Mouse (Mus musculus) c-Kit-positive CD71-negative TER-119-negative erythroid progenitor cells, embryonic 14.5 days (primary cell): Measurements from ENCODE around the gene Tvp23b.

ENCODE experiments used
- DNase-seq: peaks from one replicate; pipeline ENCODE4 v3.0.0-alpha.2; 2013; ENCODE audit warnings: low read depth

The Tvp23b gene

DNA sequence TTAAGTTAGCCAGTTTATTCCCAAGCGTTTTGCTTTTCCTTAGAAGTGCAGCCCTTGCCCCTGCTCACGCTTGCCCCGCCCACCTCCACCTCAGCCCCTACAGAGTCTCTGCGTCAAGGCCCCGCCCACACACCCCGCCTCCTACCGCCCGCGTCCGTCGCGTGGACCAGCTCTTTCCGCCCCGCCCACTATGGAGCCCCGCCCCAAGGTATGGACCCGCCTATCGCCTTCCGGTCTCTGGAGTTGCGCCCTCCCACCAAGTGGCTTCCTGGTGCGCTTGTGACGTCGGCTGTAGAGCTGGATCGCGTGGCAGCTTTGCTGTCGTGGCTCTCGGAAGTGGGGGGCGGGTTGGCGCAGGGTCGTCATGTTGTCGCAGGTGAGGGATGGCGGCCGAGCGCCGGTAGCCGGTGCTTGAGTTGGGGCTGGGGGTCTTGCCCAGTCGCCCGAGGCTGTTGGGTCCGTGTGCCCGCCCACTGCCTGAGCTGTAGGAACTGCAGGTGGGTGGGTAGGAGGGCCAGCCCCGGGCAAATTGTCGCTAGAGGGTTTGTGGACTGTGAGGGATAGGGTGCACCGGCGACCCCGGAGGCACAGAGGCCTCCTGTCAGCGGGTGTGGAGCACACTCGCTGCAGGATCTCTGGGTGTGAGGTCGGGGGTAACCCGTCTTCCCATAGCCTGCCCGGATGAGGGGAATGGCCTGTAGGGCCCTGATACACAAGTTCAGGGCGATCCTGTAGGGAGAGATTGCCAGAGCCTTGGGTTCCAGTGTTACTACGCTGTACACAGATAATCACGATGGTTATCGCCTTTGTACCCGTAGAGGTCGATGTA, at the start of gene Tvp23b:
Gene Tvp23b (plus strand): TSS at position 236 of the 829 bp plus-strand sequence.
- DNase-seq = peak; percentile 95

DNA sequence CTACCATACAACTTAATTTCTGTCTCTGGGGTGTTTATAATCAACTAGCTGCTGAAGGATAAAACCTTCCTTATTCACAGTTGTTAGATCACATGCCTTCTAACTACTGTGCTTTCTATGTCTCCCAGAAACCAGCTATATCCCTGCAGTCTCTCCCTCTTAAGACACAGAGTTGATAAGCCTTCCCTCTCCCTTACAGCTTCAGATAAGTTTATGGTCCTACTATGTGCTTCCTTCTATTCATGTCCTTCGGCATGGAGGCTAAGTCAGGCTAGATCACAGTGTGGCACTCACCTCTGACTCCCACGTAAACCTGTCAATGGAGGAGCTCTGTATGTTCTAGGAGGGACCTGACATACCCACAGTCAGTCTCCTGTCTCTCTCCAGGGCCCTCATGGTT, 48.9 kb upstream of the Tvp23b start:
- DNase-seq = no peak

DNA sequence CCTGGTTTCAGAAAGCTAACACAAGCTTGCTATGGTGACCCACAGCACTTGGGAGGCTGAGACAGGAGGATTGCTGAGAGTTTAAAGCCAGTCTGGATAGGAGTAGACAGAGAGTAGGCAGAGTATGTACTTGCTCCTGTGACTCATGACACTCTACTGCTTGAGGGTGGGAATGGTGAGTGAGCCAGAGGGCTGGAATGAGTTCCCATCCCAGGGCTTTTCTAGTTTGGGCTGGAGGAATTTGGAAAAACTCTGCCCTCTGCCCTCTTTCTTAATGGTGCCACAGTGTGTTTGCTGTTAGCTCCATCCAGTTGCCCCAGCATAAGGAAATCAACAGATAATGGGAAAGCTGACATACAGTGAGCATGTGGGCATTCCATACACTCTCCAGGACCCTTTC, 47.3 kb upstream of the Tvp23b start:
- DNase-seq = no peak

DNA sequence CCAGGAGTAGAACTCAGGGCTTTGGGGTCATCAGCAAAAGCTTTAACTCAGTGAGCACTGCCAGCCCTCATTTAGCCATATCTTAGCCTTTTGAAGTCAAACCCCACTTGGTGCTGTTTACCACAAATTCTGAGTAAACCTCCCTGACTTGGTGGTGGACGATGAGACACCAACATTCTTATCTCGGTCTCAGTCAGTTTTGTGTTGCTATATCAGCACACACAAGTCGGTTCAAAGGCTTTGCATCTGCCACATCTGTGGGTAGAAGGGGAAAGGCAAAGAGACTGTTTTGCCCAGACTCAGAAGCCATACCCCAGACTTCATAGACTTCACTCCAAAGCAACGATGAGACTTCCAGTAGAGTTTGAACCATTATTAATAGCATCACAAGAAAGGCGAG, 34.7 kb upstream of the Tvp23b start:
- DNase-seq = no peak

DNA sequence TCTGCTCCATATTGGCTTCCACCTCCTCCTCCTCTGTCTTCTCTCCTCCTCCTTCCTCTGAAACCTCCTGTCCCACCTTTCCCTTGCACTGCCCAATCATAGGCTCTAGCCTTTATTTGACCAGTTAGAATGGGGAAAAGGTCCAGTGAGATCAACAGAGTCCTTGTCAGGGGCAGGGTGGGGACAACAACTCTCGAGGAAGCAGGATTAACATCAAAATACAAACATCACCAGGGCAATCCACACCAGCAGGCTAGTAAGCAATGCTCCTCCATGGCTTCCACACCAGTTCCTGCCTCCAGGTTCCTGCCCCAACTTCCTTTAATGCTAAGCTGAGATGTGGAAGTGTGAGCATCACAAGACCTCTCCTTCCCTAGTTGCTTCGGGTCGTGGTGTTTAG, 33.5 kb upstream of the Tvp23b start:
- DNase-seq = no peak

DNA sequence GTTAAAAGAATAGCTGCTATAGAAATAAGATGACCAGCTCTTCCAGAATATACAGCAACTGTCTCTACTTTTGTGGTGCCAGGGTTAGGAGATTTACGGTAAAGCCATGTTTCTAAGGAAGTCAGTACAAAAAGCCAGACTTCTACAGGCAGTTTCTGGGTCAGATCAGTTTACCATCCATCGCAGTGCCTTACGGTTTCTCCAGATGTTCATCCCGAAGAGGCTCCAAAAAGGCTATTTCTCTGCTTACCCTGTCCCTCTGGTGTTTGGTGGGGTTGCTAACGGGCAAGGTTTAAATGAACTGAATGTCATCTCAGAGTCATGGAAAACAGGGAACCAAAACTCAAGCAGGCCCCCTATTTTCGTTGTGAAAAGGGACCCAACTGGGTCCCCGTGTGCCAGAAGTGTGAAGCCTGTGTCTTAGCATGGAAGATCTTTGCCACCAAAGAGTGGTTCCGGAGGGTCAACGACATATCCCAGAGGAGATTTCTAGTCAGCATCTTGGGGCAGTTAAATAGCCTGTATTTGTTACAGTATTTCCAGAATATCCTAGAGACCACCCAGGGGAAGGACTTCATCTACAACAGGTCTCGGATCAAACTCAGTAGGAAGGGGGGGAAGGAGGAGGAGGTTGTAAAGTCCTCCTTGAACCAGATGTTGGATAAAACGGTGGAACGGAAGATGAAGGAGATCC, 32.1 kb upstream of the Tvp23b start, which contains the start of gene Fbxw10:
Gene Fbxw10 (plus strand): TSS at position 109 of the 694 bp plus-strand sequence.
- DNase-seq = no peak

DNA sequence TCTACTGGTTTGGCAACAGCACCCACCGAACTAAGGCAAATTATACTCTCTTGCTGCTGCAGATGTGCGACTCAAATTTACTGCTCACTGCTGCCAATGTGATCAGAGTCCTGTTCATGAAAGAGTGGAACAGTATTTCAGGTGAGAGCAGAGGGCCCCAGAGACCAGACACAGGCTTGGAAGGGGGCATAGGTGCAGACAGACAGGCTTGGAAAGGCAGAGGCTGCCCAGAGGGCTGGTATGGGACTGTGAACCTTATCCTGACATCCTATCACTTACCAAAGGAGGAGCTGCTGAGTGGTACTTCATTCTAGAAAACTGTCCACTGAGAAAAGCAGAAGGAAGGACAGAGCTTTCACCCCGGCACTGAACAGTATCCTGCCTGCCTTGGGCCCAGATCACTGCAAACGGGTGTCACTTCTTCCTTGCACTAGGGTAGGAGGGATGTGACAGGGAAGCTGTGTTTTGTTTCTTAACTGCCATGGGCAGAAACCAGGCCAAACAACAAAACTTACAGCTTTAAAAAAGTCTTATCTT, 31.5 kb upstream of the Tvp23b start:
- no peak for DNase-seq

DNA sequence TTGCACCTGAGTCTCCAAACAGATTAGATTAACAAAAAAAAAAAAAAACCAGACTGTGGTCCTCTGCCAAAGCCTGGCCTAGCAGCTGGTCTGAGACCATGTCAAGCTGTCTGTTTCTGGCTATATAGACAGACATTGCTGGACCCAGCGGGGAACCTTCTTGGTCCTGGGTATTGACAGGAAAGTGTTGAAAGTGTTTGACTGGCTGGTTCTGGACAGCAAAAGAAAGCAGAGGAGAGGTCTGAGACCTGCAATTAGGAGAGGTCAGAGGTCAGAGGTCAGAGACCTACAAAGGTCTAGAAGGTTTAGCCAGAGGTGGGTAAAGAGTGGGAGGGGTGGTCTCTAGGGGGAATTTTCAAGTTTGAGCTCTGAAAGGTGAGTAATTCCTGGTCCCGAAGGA, 31.0 kb upstream of the Tvp23b start:
- DNase-seq = no peak

DNA sequence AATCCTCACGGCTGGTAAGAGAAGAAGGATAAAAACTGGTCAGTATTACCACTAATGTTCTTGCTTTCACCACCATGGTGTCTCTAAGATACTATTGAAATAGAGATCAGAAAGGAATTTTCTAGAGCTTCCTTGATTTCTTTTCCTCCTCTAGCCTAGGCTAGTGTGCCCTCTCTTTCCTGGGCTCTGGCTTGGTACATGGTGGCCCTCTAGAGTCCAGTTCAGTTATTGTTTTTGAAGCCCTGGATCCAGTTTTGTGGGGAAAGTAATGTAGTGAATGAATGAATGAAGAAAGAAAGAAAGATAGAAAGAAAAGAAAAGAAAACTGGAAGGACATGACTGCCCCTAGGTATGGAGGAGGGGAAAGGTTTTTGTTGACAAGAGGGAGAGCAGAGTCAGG, 28.1 kb upstream of the Tvp23b start:
- DNase-seq = no peak

DNA sequence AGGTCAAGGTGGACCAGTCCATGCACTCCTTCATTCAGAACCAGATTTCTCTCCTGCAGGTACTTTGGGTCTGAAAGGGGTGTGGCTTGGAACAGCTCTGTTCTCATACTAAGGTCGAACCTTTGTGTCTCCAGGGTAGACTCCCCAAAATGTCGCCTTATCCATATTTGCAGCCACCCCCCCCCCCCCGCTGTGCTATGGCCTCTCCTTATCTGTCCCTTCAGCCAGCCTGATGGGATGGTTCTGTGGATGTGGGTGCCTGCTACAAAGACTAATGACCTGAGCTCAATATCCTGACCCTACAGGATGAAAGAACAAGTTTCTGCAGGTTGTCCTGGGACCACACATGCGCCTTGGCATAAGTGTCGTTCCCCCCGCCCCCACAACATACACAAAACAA, 25.9 kb upstream of the Tvp23b start:
- DNase-seq = no peak

DNA sequence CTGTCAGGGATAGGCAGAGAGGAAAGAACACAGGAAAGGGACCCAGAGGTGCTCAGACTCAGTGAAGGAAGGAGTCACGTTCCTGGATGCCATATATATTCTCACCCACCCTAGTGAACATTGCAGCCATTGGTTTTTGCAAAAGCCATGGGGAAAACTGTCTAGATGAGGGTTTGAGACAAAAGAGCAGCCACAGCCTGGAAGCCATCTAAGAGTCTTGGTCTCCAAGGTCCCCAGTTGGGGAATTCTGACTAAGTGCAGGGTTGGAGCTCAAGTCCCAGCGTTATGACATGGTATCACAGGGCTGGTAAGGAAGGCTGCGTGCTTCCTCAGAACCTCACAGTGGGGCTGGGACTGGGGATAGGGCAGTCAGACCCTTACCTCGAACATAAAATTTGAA, 13.7 kb upstream of the Tvp23b start:
- no peak for DNase-seq

DNA sequence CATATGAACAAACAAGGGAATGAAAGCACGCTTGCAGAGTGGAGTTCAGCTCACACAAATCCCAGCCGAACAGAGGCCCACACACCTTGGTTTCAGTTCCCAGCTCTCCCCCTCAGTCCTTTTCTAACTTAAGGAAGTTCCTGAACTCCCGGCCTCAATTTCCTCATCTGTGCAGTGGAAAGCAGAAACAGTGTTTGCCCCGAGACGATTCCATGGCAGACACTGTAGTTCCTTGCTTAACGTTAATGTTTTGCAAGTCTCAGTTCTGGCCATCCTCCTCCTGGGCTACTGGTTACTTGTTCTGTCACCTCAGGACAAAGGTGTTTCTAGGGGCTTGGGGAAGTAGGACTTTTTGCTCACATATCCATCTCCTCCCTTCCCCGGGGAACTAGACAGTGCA, 12.6 kb upstream of the Tvp23b start:
- no peak for DNase-seq

DNA sequence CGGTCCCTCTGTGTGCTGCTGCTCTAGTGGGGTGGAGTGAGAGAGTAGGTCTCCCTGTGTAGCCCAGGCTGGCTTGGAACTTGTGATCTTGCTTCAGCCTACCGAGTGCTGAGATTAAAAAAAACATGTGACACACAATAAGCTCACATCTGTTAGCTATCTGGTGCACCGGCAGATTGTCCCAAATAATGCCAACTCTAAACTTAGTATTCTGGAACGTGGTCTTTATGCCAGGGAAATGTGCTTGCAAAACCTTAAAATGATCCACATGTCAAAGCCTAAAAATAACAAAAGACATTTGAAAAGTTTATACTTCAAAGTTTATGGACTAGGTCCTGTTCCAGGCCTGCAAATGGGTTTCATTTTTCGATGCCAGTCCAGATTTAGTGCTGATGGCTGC, 10.1 kb upstream of the Tvp23b start:
- DNase-seq = no peak

DNA sequence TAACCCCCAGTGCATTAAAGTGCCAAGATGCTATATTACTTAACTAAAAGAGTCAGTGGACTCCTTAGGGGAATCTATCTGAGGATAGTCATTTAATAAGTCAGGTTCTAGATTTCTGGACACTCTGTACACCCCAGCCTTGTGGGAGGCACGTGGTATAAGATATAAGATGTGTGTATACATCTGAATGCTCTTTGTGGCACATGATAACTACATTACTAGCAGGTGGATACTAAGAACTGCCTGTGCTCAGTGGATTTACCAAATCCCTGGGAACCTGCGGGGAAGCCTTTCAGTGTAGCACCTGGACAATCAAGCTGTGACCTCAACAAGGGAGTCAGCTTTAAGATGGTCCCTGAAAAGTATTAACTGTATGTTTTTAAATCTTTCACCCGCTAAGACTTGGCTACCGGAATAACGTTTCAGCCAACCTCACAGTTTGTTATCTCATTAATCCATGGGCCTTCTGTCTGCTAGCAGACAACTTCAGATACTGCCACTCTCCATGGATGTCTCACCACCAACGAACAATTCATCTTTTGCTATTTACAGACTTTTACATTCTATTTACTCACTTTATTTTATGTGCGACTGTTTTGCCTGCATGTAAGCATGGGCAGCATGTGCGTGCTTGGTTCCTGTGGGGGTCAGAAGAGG, 9.4 kb upstream of the Tvp23b start:
- DNase-seq = no peak

DNA sequence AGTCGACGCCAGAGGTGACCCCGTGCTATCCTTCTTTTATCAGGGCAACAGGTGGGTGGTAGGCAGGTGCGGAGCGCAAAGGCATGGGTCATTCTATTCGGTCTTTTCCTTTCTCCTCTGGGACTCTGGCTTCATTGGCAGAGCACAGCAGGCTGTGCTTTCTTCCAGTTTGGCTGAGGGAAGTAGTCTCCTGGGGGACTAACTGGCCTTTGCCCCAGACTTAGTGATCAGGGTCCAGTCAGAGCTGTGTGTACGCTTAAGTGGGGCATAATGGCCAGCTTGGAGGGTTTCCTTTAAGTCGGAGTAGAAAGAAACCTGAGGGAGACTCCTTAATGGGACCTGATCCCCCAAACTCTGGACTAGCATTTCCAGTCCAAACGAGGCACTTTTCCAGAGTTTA, 5.8 kb upstream of the Tvp23b start:
- no peak for DNase-seq

DNA sequence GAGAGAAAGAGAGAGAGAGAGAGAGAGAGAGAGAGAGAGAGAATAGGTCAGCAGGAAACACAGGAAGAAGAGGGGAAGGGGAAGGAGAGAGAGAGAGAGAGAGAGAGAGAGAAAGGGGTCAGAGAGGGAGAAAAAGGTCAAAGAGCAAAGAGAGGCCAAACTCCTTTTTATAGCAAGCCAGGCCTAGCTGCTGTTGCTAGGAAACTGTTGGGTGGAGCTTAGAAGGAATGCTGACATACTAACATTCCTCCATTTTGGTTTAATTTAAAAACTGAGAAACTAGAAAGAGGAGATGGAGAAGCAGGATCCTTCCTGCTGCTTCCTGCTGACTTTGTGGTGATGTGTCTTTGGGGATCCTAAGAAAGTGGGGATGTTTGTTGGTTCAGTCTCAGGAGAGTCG, 3.6 kb upstream of the Tvp23b start:
- DNase-seq = no peak

DNA sequence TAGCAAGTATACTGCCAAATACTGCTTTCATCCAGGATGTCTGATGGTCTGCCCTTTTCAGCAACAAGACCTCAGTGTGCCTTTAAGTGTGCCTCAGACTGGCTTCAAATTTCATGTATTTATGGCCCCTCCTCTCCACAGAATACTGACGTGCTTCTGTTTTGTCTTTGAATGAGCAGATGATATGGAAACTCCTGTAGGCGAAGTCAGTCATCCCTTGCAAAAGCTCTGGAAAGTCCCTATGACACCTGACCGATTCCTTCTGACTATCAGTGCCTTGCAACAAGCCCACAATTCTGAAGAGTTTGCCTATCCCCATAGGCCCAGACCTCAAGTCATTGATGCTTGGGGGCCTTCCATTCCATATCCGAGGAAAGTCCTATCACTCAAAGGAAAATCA, 2.8 kb upstream of the Tvp23b start:
- DNase-seq = no peak

DNA sequence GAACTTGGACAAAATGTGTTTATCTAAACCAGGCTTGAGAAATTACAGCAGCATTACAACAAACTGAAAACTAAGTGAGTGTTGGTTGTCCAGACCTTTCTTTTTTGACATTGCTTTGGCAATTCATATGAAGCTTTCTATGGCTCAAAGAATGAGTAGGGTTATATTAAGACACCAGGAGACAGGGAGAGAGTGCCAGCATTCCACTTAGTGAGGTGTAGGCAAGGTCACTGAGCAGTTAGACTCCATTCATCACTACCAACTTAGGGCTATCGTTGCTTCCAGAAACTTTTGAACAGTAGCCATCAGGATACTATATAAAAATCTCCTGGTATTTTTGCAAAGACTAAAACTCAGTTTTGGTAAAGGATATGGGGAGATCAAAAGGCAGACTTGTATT, 1.9 kb upstream of the Tvp23b start:
- DNase-seq = no peak

DNA sequence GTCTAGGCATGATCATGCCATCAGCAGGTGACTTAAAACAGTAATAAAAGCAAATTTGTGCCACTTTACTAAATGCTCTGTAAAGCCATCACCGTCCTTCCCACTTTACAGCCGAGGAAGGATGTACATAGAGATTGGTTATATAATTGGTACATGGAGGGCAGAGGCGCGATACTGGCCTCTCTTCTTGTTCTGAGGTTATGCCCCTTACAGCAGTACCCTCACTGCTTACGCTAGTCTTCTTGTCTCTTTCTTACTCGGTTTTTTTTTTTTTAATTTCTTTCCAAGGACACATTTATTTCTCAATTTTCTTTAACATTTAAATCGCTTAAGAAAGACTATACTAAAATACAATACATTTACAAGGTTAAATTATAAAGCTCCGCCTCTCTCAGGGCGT, 527 bp upstream of the Tvp23b start:
- DNase-seq = no peak

DNA sequence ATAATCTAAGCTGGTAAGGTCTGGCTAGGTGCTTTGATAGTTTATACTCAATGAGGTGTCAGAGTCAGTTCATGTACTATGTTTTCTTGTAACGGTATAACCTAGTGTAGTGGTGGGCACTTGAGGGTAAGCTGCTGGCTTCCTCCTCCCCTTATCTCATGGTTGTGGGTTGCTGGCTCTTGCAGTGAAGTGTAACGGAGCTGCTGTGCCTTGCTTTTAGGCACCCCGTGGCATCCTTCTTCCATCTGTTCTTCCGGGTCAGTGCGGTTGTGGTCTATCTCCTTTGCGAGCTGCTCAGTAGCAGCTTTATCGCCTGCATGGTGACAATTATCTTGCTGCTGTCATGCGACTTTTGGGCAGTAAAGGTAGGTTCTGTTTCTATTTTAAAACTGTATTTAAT, 4.2 kb downstream of the Tvp23b start:
- DNase-seq = no peak

DNA sequence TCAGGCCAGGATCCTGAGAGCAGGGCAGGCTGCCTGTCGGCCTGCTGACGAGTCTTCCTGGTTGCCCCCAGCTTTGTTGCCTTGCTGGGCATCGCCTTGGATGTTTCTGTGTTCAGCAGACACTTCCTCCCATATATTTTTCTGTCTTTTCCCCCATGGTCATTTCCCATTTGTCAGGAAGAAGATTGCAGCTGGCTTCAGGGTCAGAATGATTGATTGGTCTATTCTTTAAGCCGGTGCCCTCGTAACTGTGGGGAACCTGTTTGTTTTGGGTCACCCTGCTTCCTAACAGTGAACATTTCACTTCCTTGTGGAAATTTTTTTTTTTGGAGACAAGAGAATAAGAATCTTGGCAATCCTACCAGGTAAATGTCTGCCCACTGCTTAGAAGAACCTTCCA, 6.1 kb downstream of the Tvp23b start:
- DNase-seq = no peak

DNA sequence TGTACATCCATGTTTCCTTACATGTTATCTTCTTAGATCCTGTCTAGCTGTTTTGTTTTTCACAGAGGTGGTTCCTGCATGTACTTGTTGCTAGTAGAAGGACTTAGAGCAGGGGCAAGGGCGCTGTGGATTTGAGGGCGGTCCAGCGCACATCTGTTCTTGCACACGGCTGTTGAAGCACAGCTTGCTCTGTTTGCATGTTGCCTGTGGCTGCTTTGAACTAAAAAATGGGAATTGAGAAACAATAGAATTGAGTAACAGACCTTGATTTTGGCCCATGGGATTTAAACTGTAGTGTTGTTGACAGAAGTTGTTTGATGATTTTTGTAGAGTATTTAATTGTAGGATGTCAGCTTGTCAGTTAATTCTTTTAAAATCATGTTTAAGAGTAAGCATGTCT, 11.5 kb downstream of the Tvp23b start:
- DNase-seq = no peak

DNA sequence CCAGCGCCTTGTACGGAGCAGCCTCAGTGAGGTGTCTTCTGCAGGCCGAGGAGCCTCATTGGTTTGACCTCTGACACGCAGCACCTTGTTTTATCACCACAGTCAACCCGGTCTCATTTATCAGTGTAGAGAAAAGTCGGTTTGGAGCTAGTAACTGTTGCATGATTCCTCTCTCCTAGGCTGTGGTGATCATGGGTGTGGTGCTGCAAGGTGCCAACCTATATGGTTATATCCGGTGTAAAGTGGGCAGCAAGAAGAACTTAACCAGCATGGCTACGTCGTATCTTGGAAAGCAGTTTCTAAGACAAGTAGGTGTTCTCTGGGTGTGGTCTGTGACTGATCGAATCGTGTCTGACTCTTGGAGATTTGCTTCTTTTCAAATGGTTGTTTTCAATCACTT, 12.5 kb downstream of the Tvp23b start:
- DNase-seq = no peak
